Mouse (Mus musculus) limb, embryonic 12.5 days (tissue): ENCODE data around the gene Sorbs2. TPM values are rescaled to one million over a fixed set of nuclear protein-coding genes. Genes with fewer than 3 reads are reported as not detected.
A peak's percentile ranks its signal among the peaks of the same experiment; 100 is the strongest.
"Not testable (repeated sequence)": the region's sequence is repeated elsewhere in the genome, so short reads cannot be mapped to it uniquely, and the experiment has no call there.

ENCODE experiments used
- ATAC-seq: fragments of 200-750 bp; cut with Nextera tagmentation; 2 replicates; pipeline ENCODE4 v1.8.0; 2017; ENCODE audit warnings: low read depth, moderate TSS enrichment; ENCODE audit not compliant: insufficient number of reproducible peaks, insufficient read depth, low FRiP score, low TSS enrichment
- H3K27ac ChIP-seq: fragments of 300-500 bp; sonication (generic); 2 replicates; pipeline ENCODE4 v1.5.1; 2016; ENCODE audit warnings: mild to moderate bottlenecking, moderate library complexity
- H3K27me3 ChIP-seq: fragments of 300-500 bp; sonication (generic); 2 replicates; pipeline ENCODE4 v1.6.1; 2016; ENCODE audit warnings: mild to moderate bottlenecking, moderate library complexity
- H3K36me3 ChIP-seq: fragments of 300-500 bp; sonication (generic); 2 replicates; pipeline ENCODE4 v1.6.1; 2016; ENCODE audit warnings: mild to moderate bottlenecking, moderate library complexity
- H3K4me1 ChIP-seq: fragments of 300-500 bp; sonication (generic); replicated peaks from 2 replicates; pipeline ENCODE4 v1.6.1; 2016
- H3K4me2 ChIP-seq: fragments of 300-500 bp; sonication (generic); 2 replicates; pipeline ENCODE4 v1.6.1; 2016; ENCODE audit warnings: mild to moderate bottlenecking, moderate library complexity
- H3K4me3 ChIP-seq: fragments of 300-500 bp; sonication (generic); replicated peaks from 2 replicates; pipeline ENCODE4 v1.5.1; 2016; ENCODE audit warnings: mild to moderate bottlenecking
- H3K9ac ChIP-seq: fragments of 300-500 bp; sonication (generic); replicated peaks from 2 replicates; pipeline ENCODE4 v1.6.1; 2016; ENCODE audit warnings: mild to moderate bottlenecking, moderate library complexity
- H3K9me3 ChIP-seq: fragments of 300-500 bp; sonication (generic); 2 replicates; pipeline ENCODE4 v1.6.1; 2016; ENCODE audit warnings: mild to moderate bottlenecking, moderate library complexity
- WGBS: fragments of 180-500 bp; shearing (Covaris S2); methylation state at CpG from one replicate; pipeline ENCODE4 v1.1.7; 2016; 5-methylcytosine and 5-hydroxymethylcytosine counted together
- polyA plus RNA-seq: library from polyadenylated mRNA; unstranded; fragments of >200 nt; fragmentation: Nextera tagmentation; extraction: Ambion mirVana; gene quantifications from 2 replicates; pipeline ENCODE4 v1.2.1, GENCODE M21; 2016

The Sorbs2 gene
- polyA plus RNA-seq, 1 experiment from 2014 or later: 26.5 TPM

- Histone ChIP-seq H3K4me2 (no peak overlapping the region), H3K27me3 (no peaks in the 10 kb centered on the region), H3K4me1 (0 out of 2 replicates have a peak, but pooled peaks cover 3% of the 10 kb centered on the region), H3K36me3 (no peaks in the 10 kb centered on the region), H3K9me3 (no peaks in the 10 kb centered on the region), H3K9ac (no peak overlapping the region), H3K4me3 (no peak overlapping the region), H3K27ac (no peak overlapping the region)
- ATAC-seq: no peak
- 86% methylated on average over 4 of the region's 4 CpGs for WGBS
Measured at GRCm38 (mm10) chr8:45845906-45846305, 338.3 kb downstream of the Sorbs2 start.

- Histone ChIP-seq H3K4me1 (peaks cover 20% of the 10 kb centered on the region), H3K27me3 (no peaks in the 10 kb centered on the region), H3K27ac (no peak overlapping the region), H3K4me2 (no peak overlapping the region), H3K9ac (no peak overlapping the region), H3K4me3 (no peak overlapping the region), H3K36me3 (no peaks in the 10 kb centered on the region), H3K9me3 (no peaks in the 10 kb centered on the region)
- 91% methylated on average over 4 of the region's 4 CpGs for WGBS
- no peak for ATAC-seq
Measured at GRCm38 (mm10) chr8:45855118-45855517, 347.5 kb downstream of the Sorbs2 start.

GRCm38 (mm10) chr8:45857734-45858133 lies 350.1 kb downstream of the Sorbs2 start:
- Histone ChIP-seq H3K27me3 (no peaks in the 10 kb centered on the region), H3K27ac (peak overlapping the region; percentile 62; the same call in 1 of the 2 replicates), H3K9ac (no peak overlapping the region), H3K36me3 (no peaks in the 10 kb centered on the region), H3K9me3 (no peaks in the 10 kb centered on the region), H3K4me2 (no peak overlapping the region; the same call in 1 of the 2 replicates), H3K4me3 (no peak overlapping the region), H3K4me1 (peaks cover 20% of the 10 kb centered on the region)
- WGBS: 20% methylated on average over 5 of the region's 5 CpGs
- ATAC-seq: peak; percentile 80

GRCm38 (mm10) chr8:45858391-45858790 lies 350.8 kb downstream of the Sorbs2 start:
- Histone ChIP-seq H3K27me3 (no peaks in the 10 kb centered on the region), H3K27ac (peak overlapping the region; percentile 46; the same call in 1 of the 2 replicates), H3K9ac (no peak overlapping the region), H3K9me3 (no peaks in the 10 kb centered on the region), H3K4me3 (no peak overlapping the region), H3K4me2 (0 out of 2 replicates have a peak overlapping the region, but pooled peaks have one; percentile 4), H3K36me3 (no peaks in the 10 kb centered on the region), H3K4me1 (peaks cover 20% of the 10 kb centered on the region)
- ATAC-seq: peak; percentile 66; the same call in 1 of the 2 replicates
- 10% methylated on average over 9 of the region's 9 CpGs for WGBS

GRCm38 (mm10) chr8:45871587-45871986 lies 364.0 kb downstream of the Sorbs2 start:
- WGBS: 74% methylated on average over 11 of the region's 11 CpGs
- not testable (repeated sequence) for H3K36me3 ChIP-seq, H3K4me3 ChIP-seq, H3K27me3 ChIP-seq, ATAC-seq, H3K27ac ChIP-seq, H3K4me2 ChIP-seq, H3K9ac ChIP-seq, H3K9me3 ChIP-seq
- peaks cover 24% of the 10 kb centered on the region for H3K4me1 ChIP-seq

- no peak overlapping the region for H3K4me3 ChIP-seq
- 42% methylated on average over 7 of the region's 7 CpGs for WGBS
- H3K27me3 ChIP-seq: no peaks in the 10 kb centered on the region
- H3K4me2 ChIP-seq: no peak overlapping the region
- H3K9ac ChIP-seq: no peak overlapping the region
- H3K4me1 ChIP-seq: peaks cover 24% of the 10 kb centered on the region
- 0 out of 2 replicates have a peak, but pooled peaks have one; percentile 54 for ATAC-seq
- H3K27ac ChIP-seq: no peak overlapping the region
- no peaks in the 10 kb centered on the region for H3K36me3 ChIP-seq
- no peaks in the 10 kb centered on the region for H3K9me3 ChIP-seq
Measured at GRCm38 (mm10) chr8:45872077-45872476, 364.5 kb downstream of the Sorbs2 start.

- peaks cover 24% of the 10 kb centered on the region for H3K4me1 ChIP-seq
- WGBS: 66% methylated on average over 10 of the region's 10 CpGs
- H3K9me3 ChIP-seq: 0 out of 2 replicates have a peak, but pooled peaks cover 3% of the 10 kb centered on the region
- no peaks in the 10 kb centered on the region for H3K36me3 ChIP-seq
- H3K27ac ChIP-seq: peak overlapping the region; percentile 64
- H3K27me3 ChIP-seq: no peaks in the 10 kb centered on the region
- H3K9ac ChIP-seq: no peak overlapping the region
- no peak overlapping the region for H3K4me2 ChIP-seq
- no peak overlapping the region for H3K4me3 ChIP-seq
- no peak for ATAC-seq
Measured at GRCm38 (mm10) chr8:45874945-45875626, 367.5 kb downstream of the Sorbs2 start.

GRCm38 (mm10) chr8:45876397-45876796 lies 368.8 kb downstream of the Sorbs2 start:
- Histone ChIP-seq H3K4me2 (no peak overlapping the region), H3K4me1 (peaks cover 24% of the 10 kb centered on the region), H3K27ac (no peak overlapping the region), H3K4me3 (no peak overlapping the region), H3K36me3 (no peaks in the 10 kb centered on the region), H3K9ac (no peak overlapping the region), H3K27me3 (no peaks in the 10 kb centered on the region), H3K9me3 (0 out of 2 replicates have a peak, but pooled peaks cover 5% of the 10 kb centered on the region)
- WGBS: 90% methylated on average over 5 of the region's 5 CpGs
- ATAC-seq: no peak

Other genes with a start within 250 kb of the Sorbs2 start
- gene F11, start 245.8 kb upstream of the Sorbs2 start, polyA plus RNA-seq: not detected in 2 replicates
- not detected in 2 replicates for gene Klkb1, start 212.9 kb upstream of the Sorbs2 start, polyA plus RNA-seq
- not detected in 2 replicates for gene Gm45753, start 199.3 kb upstream of the Sorbs2 start, polyA plus RNA-seq
- 1.1 and 1.6 TPM in 2 replicates for gene Cyp4v3, start 174.6 kb upstream of the Sorbs2 start, polyA plus RNA-seq
- gene Fam149a, start 125.5 kb upstream of the Sorbs2 start, polyA plus RNA-seq: 12.0 and 13.0 TPM in 2 replicates
- gene Tlr3, start 96.7 kb upstream of the Sorbs2 start, polyA plus RNA-seq: 0.46 and 0.77 TPM in 2 replicates